Mouse (Mus musculus) lung, postnatal 25 days (tissue): ENCODE results near the gene Mzf1.

Experiments used
- DNase-seq: peaks from one replicate; pipeline ENCODE4 v3.0.0; 2022; ENCODE audit warnings: low spot score

Gene Mzf1

GRCm38 (mm10) chr7:13003380-13003779, 51.2 kb downstream of the Mzf1 start:
- DNase-seq = no peak

GRCm38 (mm10) chr7:13001584-13001983, 53.0 kb downstream of the Mzf1 start:
- DNase-seq = no peak

GRCm38 (mm10) chr7:12998851-12999250, 55.7 kb downstream of the Mzf1 start, which contains the start of gene Trim28:
Trim28 (plus strand) TSS chr7:12999114.
- no peak for DNase-seq

GRCm38 (mm10) chr7:12998053-12998452, 56.5 kb downstream of the Mzf1 start, which contains the start of gene Slc27a5:
Slc27a5 (minus strand) TSS chr7:12998192.
- DNase-seq = no peak

GRCm38 (mm10) chr7:12997230-12997629, 57.3 kb downstream of the Mzf1 start:
- DNase-seq = no peak

- DNase-seq = no peak
Observed at GRCm38 (mm10) chr7:12995862-12996261, 58.7 kb downstream of the Mzf1 start.

- DNase-seq = no peak
Observed at GRCm38 (mm10) chr7:12993148-12993547, 61.4 kb downstream of the Mzf1 start.
